Comparison of ENCODE assay signal across 25 mouse cellular contexts in genomic region chr6:33575947-33576346, GRCm38 (mm10).
DNase-seq lines count a peak whose midpoint lies in the region; ATAC-seq and TF ChIP-seq lines count a peak whose summit lies in the region.
"Had no signal": no experiment of that assay in that cellular context is flagged by ENCODE, and none has a peak within 500 bp of the region (broad histone marks: within the 10 kb centered on the region; RNA-seq: fewer than 3 reads in every experiment).

No protein-coding gene starts in this region.

- no peaks in the 10 kb centered on the region for H3K27me3 ChIP-seq in MEL (ENCODE audit: control insufficient read depth in 1 of 2, insufficient read depth in 2 of 2, low read length in 2 of 2)
- H3K27me3 ChIP-seq: CH12.LX, Patski had no signal

- H3K36me3 ChIP-seq in MEL (ENCODE audit: control insufficient read depth in 1 of 2, insufficient read depth in 2 of 2, low read length in 2 of 2): no peaks in the 10 kb centered on the region

- no peak overlapping the region for H3K27ac ChIP-seq in MEL (ENCODE audit: control insufficient read depth, low read depth, low read length)

- no peaks in the 10 kb centered on the region for H3K9me3 ChIP-seq in MEL (replicated peaks; ENCODE audit: insufficient read depth, low read length)
- H3K9me3 ChIP-seq: G1E had no signal

- no peak for TF ChIP-seq RAD21 in MEL (IDR thresholded peaks at IDR 0.05; ENCODE audit: low read depth, low read length)

- ATAC-seq in CD4-positive, CD25-positive, alpha-beta regulatory T cell, adult 4 months: no peak
- ATAC-seq: activated CD4-positive, CD25-positive, alpha-beta regulatory T cell, adult 4 months; Patski had no signal

- no peak for TF ChIP-seq POLR2A in MEL (IDR thresholded peaks at IDR 0.05; ENCODE audit: control insufficient read depth in 1 of 2, insufficient read depth in 1 of 2, low read depth in 1 of 2, low read length in 2 of 2, poor library complexity in 1 of 2)

- DNase-seq in 416B (ENCODE audit: low read depth): peak; percentile 45
- DNase-seq in MEL (ENCODE audit: low read depth, low spot score): peak; percentile 54
- DNase-seq in MEL-GATA-1-ER (ENCODE audit: extremely low read depth, low read depth): peak; percentile 44
- no peak for DNase-seq in adrenal gland, adult (ENCODE audit: inconsistent age in 2 of 2, low spot score in 1 of 2)
- no peak for DNase-seq in urinary bladder, postnatal 10 days (ENCODE audit: low spot score)
- DNase-seq: adrenal gland, adult 2 months; adrenal gland, adult 8-10 months; adrenal gland, postnatal 10 days; adrenal gland, postnatal 14 days; adrenal gland, postnatal 25 days; adrenal gland, postnatal 36 days; B cell, adult 2 months; cerebellum, adult 11 months; cerebellum, adult 11-12 months; cerebellum, adult 18-20 months; cerebellum, adult 2 months; cerebellum, adult 8-10 months; cerebellum, adult 9-10 months; cerebellum, adult 9-11 months; cerebellum, postnatal 10 days had no signal

- H3K9ac ChIP-seq in MEL (ENCODE audit: control insufficient read depth, low read depth, low read length, poor library complexity, severe bottlenecking): no peak overlapping the region

- no peak overlapping the region for H3K4me3 ChIP-seq in MEL (ENCODE audit: control insufficient read depth in 1 of 2, insufficient read depth in 1 of 2, low read depth in 2 of 2, low read length in 2 of 2)

- no peaks in the 10 kb centered on the region for H3K79me2 ChIP-seq in MEL (ENCODE audit: control insufficient read depth, insufficient read depth, low read length, poor library complexity)

- TF ChIP-seq CTCF in MEL (IDR thresholded peaks at IDR 0.05 in 2 of 3, conservative IDR thresholded peaks at IDR 0.05 in 1 of 3; ENCODE audit: control insufficient read depth in 1 of 3, insufficient read depth in 1 of 3, low read depth in 2 of 3, low read length in 3 of 3, poor library complexity in 1 of 3, severe bottlenecking in 1 of 3): no peak

- no peaks in the 10 kb centered on the region; a peak in 1 of 4 replicates for H3K4me1 ChIP-seq in MEL (ENCODE audit: control insufficient read depth in 1 of 2, insufficient read depth in 2 of 2, low read length in 2 of 2)

- peak; percentile 26 to 50; a peak in 3 of 4 replicates for TF ChIP-seq EP300 in MEL (IDR thresholded peaks at IDR 0.05; ENCODE audit: low read depth in 1 of 2, low read length in 2 of 2)

TF ChIP-seq in MEL, 35 proteins besides CTCF, POLR2A, EP300 and RAD21:
- TF ChIP-seq GATA1 (IDR thresholded peaks at IDR 0.05; ENCODE audit: low read depth, low read length): peak; percentile 52
- TF ChIP-seq E2F4 (IDR thresholded peaks at IDR 0.05; ENCODE audit: borderline replicate concordance, low read depth, low read length): no peak
- TF ChIP-seq HCFC1 (IDR thresholded peaks at IDR 0.05; ENCODE audit: low read depth, low read length): no peak
- peak; percentile 72 for TF ChIP-seq ZNF384 (IDR thresholded peaks at IDR 0.05; ENCODE audit: low read depth, low read length)
- TF ChIP-seq POLR2AphosphoS2 (IDR thresholded peaks at IDR 0.05; ENCODE audit: low read length): no peak

Comparison
In these comparisons a context has a peak if more than half of its experiments do, and no peak if none do; other contexts are left out.
1. DNase-seq: peak in 416B (single experiment), MEL (single experiment) and MEL-GATA-1-ER (single experiment); none in adrenal gland, adult (0 of 2) and urinary bladder, postnatal 10 days (single experiment).